Mouse (Mus musculus): ENCODE results near the gene Paxx.

Gene Paxx

GRCm38 (mm10) chr2:25460551-25461309, at the start of gene Paxx:
Paxx (minus strand) TSS chr2:25461094.
- peak; percentile 98 for DNase-seq (ENCODE audit: low read depth, low spot score)

- DNase-seq (ENCODE audit: low read depth, low spot score): no peak
Observed at GRCm38 (mm10) chr2:25509912-25510311, 49.0 kb upstream of the Paxx start.

- no peak for DNase-seq (ENCODE audit: low read depth, low spot score)
Observed at GRCm38 (mm10) chr2:25506964-25507363, 46.1 kb upstream of the Paxx start.

GRCm38 (mm10) chr2:25505860-25506259, 45.0 kb upstream of the Paxx start:
- DNase-seq (ENCODE audit: low read depth, low spot score): no peak

- no peak for DNase-seq (ENCODE audit: low read depth, low spot score)
Observed at GRCm38 (mm10) chr2:25505000-25505399, 44.1 kb upstream of the Paxx start.

GRCm38 (mm10) chr2:25504538-25504937, 43.6 kb upstream of the Paxx start:
- DNase-seq (ENCODE audit: low read depth, low spot score): no peak

- DNase-seq (ENCODE audit: low read depth, low spot score): no peak
Observed at GRCm38 (mm10) chr2:25502726-25503125, 41.8 kb upstream of the Paxx start.

GRCm38 (mm10) chr2:25501593-25502486, 40.9 kb upstream of the Paxx start, which contains the start of gene C8g:
C8g (minus strand) TSS chr2:25501719.
- no peak for DNase-seq (ENCODE audit: low read depth, low spot score)

GRCm38 (mm10) chr2:25500576-25501405, 39.9 kb upstream of the Paxx start, which contains the start of gene Fbxw5:
Fbxw5 (plus strand) TSS chr2:25500750.
- DNase-seq (ENCODE audit: low read depth, low spot score): peak; percentile 79

GRCm38 (mm10) chr2:25500071-25500575, 39.2 kb upstream of the Paxx start:
- no peak for DNase-seq (ENCODE audit: low read depth, low spot score)

- DNase-seq (ENCODE audit: low read depth, low spot score): no peak
Observed at GRCm38 (mm10) chr2:25498622-25499478, 38.0 kb upstream of the Paxx start.

- DNase-seq (ENCODE audit: low read depth, low spot score): no peak
Observed at GRCm38 (mm10) chr2:25497846-25498575, 37.1 kb upstream of the Paxx start.

- DNase-seq (ENCODE audit: low read depth, low spot score): no peak
Observed at GRCm38 (mm10) chr2:25496462-25496861, 35.6 kb upstream of the Paxx start.

GRCm38 (mm10) chr2:25493476-25493961, 32.6 kb upstream of the Paxx start, which contains the start of gene Lcn12:
Lcn12 (minus strand) TSS chr2:25493911.
- DNase-seq (ENCODE audit: low read depth, low spot score): no peak

- DNase-seq (ENCODE audit: low read depth, low spot score): no peak
Observed at GRCm38 (mm10) chr2:25492988-25493387, 32.1 kb upstream of the Paxx start.

GRCm38 (mm10) chr2:25488671-25489068, 27.8 kb upstream of the Paxx start:
- no peak for DNase-seq (ENCODE audit: low read depth, low spot score)

- no peak for DNase-seq (ENCODE audit: low read depth, low spot score)
Observed at GRCm38 (mm10) chr2:25487965-25488670, 27.2 kb upstream of the Paxx start.

GRCm38 (mm10) chr2:25484901-25485647, 24.2 kb upstream of the Paxx start:
- DNase-seq (ENCODE audit: low read depth, low spot score): no peak

All from telencephalon, adult 2 months (tissue).